ENCODE assay signal across 26 mouse cellular contexts in genomic region chr1:83006218-83007179, GRCm38 (mm10). TPM values are rescaled to one million over a fixed set of nuclear protein-coding genes. Genes with fewer than 3 reads are reported as not detected.
DNase-seq lines count a peak whose midpoint lies in the region; ATAC-seq and TF ChIP-seq lines count a peak whose summit lies in the region.
"Had no signal": no experiment of that assay in that cellular context is flagged by ENCODE, and none has a peak within 500 bp of the region (broad histone marks: within the 10 kb centered on the region; RNA-seq: fewer than 3 reads in every experiment).

No protein-coding gene starts in this region.

- H3K79me2 ChIP-seq in CH12.LX (replicated peaks; ENCODE audit: control insufficient read depth, extremely low read depth, insufficient read depth, poor library complexity, severe bottlenecking), result no peaks in the 10 kb centered on the region

- H3K4me1 ChIP-seq in heart, embryonic 12.5 days (replicated peaks), result peaks cover 20% of the 10 kb centered on the region
- H3K4me1 ChIP-seq in CH12.LX (ENCODE audit: control insufficient read depth in 1 of 2, insufficient read depth in 2 of 2), result peaks cover 11 to 38% of the 10 kb centered on the region in 2 experiments
- H3K4me1 ChIP-seq in lung, adult 2 months (ENCODE audit: control insufficient read depth, insufficient read depth, low read length), result no peaks in the 10 kb centered on the region
- H3K4me1 ChIP-seq in stomach, postnatal 0 days (replicated peaks; ENCODE audit: control insufficient read depth, insufficient read depth), result no peaks in the 10 kb centered on the region
- H3K4me1 ChIP-seq: forebrain, embryonic 15.5 days; hindbrain, embryonic 12.5 days; stomach, embryonic 15.5 days had no signal

- H3K27me3 ChIP-seq in heart, embryonic 12.5 days (replicated peaks), result no peaks in the 10 kb centered on the region
- H3K27me3 ChIP-seq in CH12.LX (replicated peaks), result no peaks in the 10 kb centered on the region
- H3K27me3 ChIP-seq in stomach, postnatal 0 days (ENCODE audit: control insufficient read depth, insufficient read depth, low read length), result no peaks in the 10 kb centered on the region
- H3K27me3 ChIP-seq: forebrain, embryonic 15.5 days; hindbrain, embryonic 12.5 days; stomach, embryonic 15.5 days had no signal

- H3K9ac ChIP-seq in heart, embryonic 12.5 days, result no peak overlapping the region
- no peak overlapping the region for H3K9ac ChIP-seq in CH12.LX (ENCODE audit: insufficient read depth, low read depth)
- H3K9ac ChIP-seq in stomach, postnatal 0 days (ENCODE audit: low read length), result no peak overlapping the region
- H3K9ac ChIP-seq: forebrain, embryonic 15.5 days; hindbrain, embryonic 12.5 days; liver, postnatal 0 days; stomach, embryonic 15.5 days had no signal

- no peaks in the 10 kb centered on the region for H3K36me3 ChIP-seq in heart, embryonic 12.5 days
- no peaks in the 10 kb centered on the region for H3K36me3 ChIP-seq in CH12.LX (replicated peaks in 1 of 2; ENCODE audit: control insufficient read depth in 1 of 2, insufficient read depth in 1 of 2, low read length in 1 of 2)
- H3K36me3 ChIP-seq in stomach, postnatal 0 days (ENCODE audit: control insufficient read depth, insufficient read depth, low read length), result no peaks in the 10 kb centered on the region
- H3K36me3 ChIP-seq: forebrain, embryonic 15.5 days; hindbrain, embryonic 12.5 days; stomach, embryonic 15.5 days had no signal

- TF ChIP-seq RAD21 in CH12.LX (IDR thresholded peaks at IDR 0.05; ENCODE audit: low read depth, low read length), result no peak; the same call in 1 of the 2 replicates

- ATAC-seq in heart, embryonic 12.5 days (ENCODE audit: insufficient number of reproducible peaks, low FRiP score), result no peak
- ATAC-seq in stomach, postnatal 0 days (ENCODE audit: low FRiP score, low TSS enrichment), result no peak
- ATAC-seq: intestine, postnatal 0 days; liver, postnatal 0 days; midbrain, embryonic 16.5 days had no signal

- no peak for TF ChIP-seq CTCF in CH12.LX (conservative IDR thresholded peaks at IDR 0.05 in 1 of 2, IDR thresholded peaks at IDR 0.05 in 1 of 2; ENCODE audit: low read depth in 2 of 2, low read length in 2 of 2)
- TF ChIP-seq CTCF in lung, adult 2 months (IDR thresholded peaks at IDR 0.05; ENCODE audit: insufficient read depth, low read length), result no peak
- no peak for TF ChIP-seq CTCF in stomach, postnatal 0 days (IDR thresholded peaks at IDR 0.05; ENCODE audit: low read depth)

- H3K9me3 ChIP-seq in heart, embryonic 12.5 days (replicated peaks), result no peaks in the 10 kb centered on the region
- H3K9me3 ChIP-seq in CH12.LX (replicated peaks; ENCODE audit: low read length), result peaks cover 6% of the 10 kb centered on the region
- no peaks in the 10 kb centered on the region for H3K9me3 ChIP-seq in stomach, postnatal 0 days (ENCODE audit: control insufficient read depth, low read length)
- H3K9me3 ChIP-seq: forebrain, embryonic 15.5 days; hindbrain, embryonic 12.5 days; stomach, embryonic 15.5 days had no signal

- in situ Hi-C loops in CH12.LX (cut with MboI; ENCODE audit: low pct_ligation_motif_present, low pct_unique_long_range_greater_than_20kb, low sequenced_read_pairs), result no loop called here

- TF ChIP-seq POLR2A in CH12.LX (IDR thresholded peaks at IDR 0.05; ENCODE audit: low read depth, low read length), result no peak
- no peak for TF ChIP-seq POLR2A in lung, adult 2 months (IDR thresholded peaks at IDR 0.05; ENCODE audit: borderline replicate concordance, extremely low read depth, low read depth, low read length)

- H3K4me3 ChIP-seq in heart, embryonic 12.5 days, result no peak overlapping the region
- peak overlapping the region in 1 of 3 experiments; percentile 8 for H3K4me3 ChIP-seq in CH12.LX (replicated peaks in 1 of 3; ENCODE audit: low read depth in 2 of 3, low read length in 2 of 3, poor library complexity in 1 of 3)
- no peak overlapping the region for H3K4me3 ChIP-seq in lung, adult 2 months (replicated peaks; ENCODE audit: extremely low read depth, low read depth, low read length)
- no peak overlapping the region for H3K4me3 ChIP-seq in stomach, postnatal 0 days (ENCODE audit: low read depth, low read length)
- H3K4me3 ChIP-seq: forebrain, embryonic 15.5 days; hindbrain, embryonic 12.5 days; stomach, embryonic 15.5 days had no signal

- WGBS in heart, embryonic 12.5 days, result 53% methylated on average over 8 of the region's 8 CpGs
- WGBS in lung, adult 2 months, result 60% methylated on average over 8 of the region's 8 CpGs
- WGBS in stomach, postnatal 0 days, result 57% methylated on average over 8 of the region's 8 CpGs

- TF ChIP-seq EP300 in CH12.LX (IDR thresholded peaks at IDR 0.05; ENCODE audit: low read length), result peak; percentile 97
- TF ChIP-seq EP300 in stomach, postnatal 0 days (optimal IDR thresholded peaks at IDR 0.05), result no peak

- H3K27ac ChIP-seq in heart, embryonic 12.5 days (ENCODE audit: poor library complexity, severe bottlenecking), result no peak overlapping the region
- H3K27ac ChIP-seq in CH12.LX (ENCODE audit: insufficient read depth, low read depth), result no peak overlapping the region
- no peak overlapping the region for H3K27ac ChIP-seq in stomach, postnatal 0 days (replicated peaks)
- H3K27ac ChIP-seq: forebrain, embryonic 15.5 days; hindbrain, embryonic 12.5 days; kidney, postnatal 0 days; stomach, embryonic 15.5 days had no signal

- no peak for DNase-seq in heart, adult 18-20 months
- DNase-seq in 3T3-L1 (ENCODE audit: low read depth, low spot score) (peak; percentile 18), CH12.LX (ENCODE audit: extremely low read depth) (peak; percentile 84)
- peak; percentile 16 for DNase-seq in lung, adult 2 months
- DNase-seq in stomach, postnatal 0 days (ENCODE audit: low spot score), result no peak
- no peak for DNase-seq in spleen, postnatal 36 days (ENCODE audit: low spot score in 2 of 2)
- DNase-seq: adrenal gland, postnatal 14 days; B cell, adult 2 months; cerebellum, adult 18-20 months; cerebellum, postnatal 36 days; layer of hippocampus, postnatal 36 days; liver; liver, postnatal 0 days; right cerebral cortex, adult 18-20 months had no signal

- dilution Hi-C loops in CH12.LX (cut with MboI; ENCODE audit: extremely low pct_ligation_motif_present, extremely low pct_unique_long_range_greater_than_20kb, low sequenced_read_pairs), result no loop called here

- H3K4me2 ChIP-seq in heart, embryonic 12.5 days, result 0 out of 2 replicates have a peak overlapping the region, but pooled peaks have one; percentile 0
- H3K4me2 ChIP-seq in CH12.LX (ENCODE audit: insufficient read depth, low read depth, poor library complexity, severe bottlenecking), result peak overlapping the region; percentile 2; the same call in 1 of the 2 replicates
- H3K4me2 ChIP-seq in stomach, postnatal 0 days (replicated peaks; ENCODE audit: low read depth), result no peak overlapping the region
- H3K4me2 ChIP-seq: forebrain, embryonic 15.5 days; hindbrain, embryonic 12.5 days; stomach, embryonic 15.5 days had no signal

TF ChIP-seq in CH12.LX, 34 proteins besides CTCF, POLR2A, EP300 and RAD21 (continues in another document):
- no peak for TF ChIP-seq ZKSCAN1 (IDR thresholded peaks at IDR 0.05; ENCODE audit: borderline replicate concordance, low read depth, low read length)
- peak; percentile 39; the same call in 1 of the 2 replicates for TF ChIP-seq ELF1 (IDR thresholded peaks at IDR 0.05; ENCODE audit: low read depth, low read length)
- TF ChIP-seq TBP (conservative IDR thresholded peaks at IDR 0.05; ENCODE audit: low read depth, low read length), result no peak
- TF ChIP-seq MAZ (IDR thresholded peaks at IDR 0.05; ENCODE audit: low read depth, low read length), result peak; percentile 76
- no peak for TF ChIP-seq UBTF (IDR thresholded peaks at IDR 0.05; ENCODE audit: low read depth, low read length)
- peak; percentile 84 for TF ChIP-seq BHLHE40 (IDR thresholded peaks at IDR 0.05; ENCODE audit: low read depth, low read length)

RNA-seq across cellular contexts. Expression of gene Gm47959, which starts 6.2 kb away (rescaled TPM):
- polyA plus RNA-seq in heart, embryonic 12.5 days (2016; fragmentation: Nextera tagmentation; extraction: Ambion mirVana), result not detected in 2 replicates
- total RNA-seq in heart, adult 18-20 months (2021), result not detected
- total RNA-seq in CH12.LX (2012; rRNA removed), result not detected in 2 replicates
- not detected in 2 replicates for total RNA-seq in CH12.LX (2014; rRNA removed)
- not detected in 2 replicates for polyA plus RNA-seq in CH12.LX (2012; ENCODE audit: insufficient read length, low read depth)
- polyA plus RNA-seq in lung, adult 2 months (2012; rRNA removed), result not detected in 2 replicates
- polyA plus RNA-seq in stomach, postnatal 0 days (2015; fragmentation: Nextera tagmentation; extraction: Ambion mirVana), result not detected in 2 replicates
- total RNA-seq: adrenal gland, postnatal 14 days; granulocyte monocyte progenitor cell, adult 5-6 weeks; layer of hippocampus, adult 18-20 months; layer of hippocampus, postnatal 36 days; left cerebral cortex, postnatal 36 days; megakaryocyte-erythroid progenitor cell, adult 5-6 weeks; MEL had no signal
- polyA plus RNA-seq: forebrain, embryonic 15.5 days; hindbrain, embryonic 12.5 days; intestine, postnatal 0 days; kidney, postnatal 0 days; liver, postnatal 0 days; midbrain, embryonic 16.5 days; stomach, embryonic 15.5 days had no signal

RNA-seq across cellular contexts. Expression of gene Slc19a3, which starts 31.7 kb away (rescaled TPM):
- polyA plus RNA-seq in heart, embryonic 12.5 days (2016; fragmentation: Nextera tagmentation; extraction: Ambion mirVana), result 2.3 and 2.7 TPM in 2 replicates
- under 1 TPM; 0.51 to 0.55 TPM for total RNA-seq in heart, adult 18-20 months (2021)
- total RNA-seq in CH12.LX (2012; rRNA removed) (1.5 and 3.1 TPM in 2 replicates), CH12.LX (2014; rRNA removed) (0.84 and 1.3 TPM in 2 replicates)
- 0.46 and 0.59 TPM in 2 replicates for polyA plus RNA-seq in CH12.LX (2012; ENCODE audit: insufficient read length, low read depth)
- polyA plus RNA-seq in lung, adult 2 months (2012; rRNA removed), result 3.5 and 4.5 TPM in 2 replicates
- 0.34 and 0.45 TPM in 2 replicates for polyA plus RNA-seq in stomach, postnatal 0 days (2015; fragmentation: Nextera tagmentation; extraction: Ambion mirVana)
- total RNA-seq: adrenal gland, postnatal 14 days; granulocyte monocyte progenitor cell, adult 5-6 weeks; megakaryocyte-erythroid progenitor cell, adult 5-6 weeks; MEL had no signal
- polyA plus RNA-seq: liver, postnatal 0 days had no signal

RNA-seq across cellular contexts. Expression of gene Krtap28-10, which starts 35.8 kb away (rescaled TPM):
- polyA plus RNA-seq in heart, embryonic 12.5 days (2016; fragmentation: Nextera tagmentation; extraction: Ambion mirVana), result not detected in 2 replicates
- total RNA-seq in heart, adult 18-20 months (2021), result not detected
- not detected in 2 replicates for total RNA-seq in CH12.LX (2012; rRNA removed)
- not detected in 2 replicates for total RNA-seq in CH12.LX (2014; rRNA removed)
- polyA plus RNA-seq in CH12.LX (2012; ENCODE audit: insufficient read length, low read depth), result not detected in 2 replicates
- polyA plus RNA-seq in lung, adult 2 months (2012; rRNA removed), result not detected in 2 replicates
- polyA plus RNA-seq in stomach, postnatal 0 days (2015; fragmentation: Nextera tagmentation; extraction: Ambion mirVana), result not detected in 2 replicates
- total RNA-seq: adrenal gland, postnatal 14 days; granulocyte monocyte progenitor cell, adult 5-6 weeks; layer of hippocampus, adult 18-20 months; layer of hippocampus, postnatal 36 days; left cerebral cortex, postnatal 36 days; megakaryocyte-erythroid progenitor cell, adult 5-6 weeks; MEL had no signal
- polyA plus RNA-seq: forebrain, embryonic 15.5 days; hindbrain, embryonic 12.5 days; intestine, postnatal 0 days; kidney, postnatal 0 days; liver, postnatal 0 days; midbrain, embryonic 16.5 days; stomach, embryonic 15.5 days had no signal

RNA-seq across cellular contexts. Expression of gene Gm47969, which starts 38.2 kb away (rescaled TPM):
- not detected in 2 replicates for polyA plus RNA-seq in heart, embryonic 12.5 days (2016; fragmentation: Nextera tagmentation; extraction: Ambion mirVana)
- total RNA-seq in heart, adult 18-20 months (2021), result not detected
- total RNA-seq in CH12.LX (2012; rRNA removed) (not detected in 2 replicates), CH12.LX (2014; rRNA removed) (not detected in 2 replicates)
- not detected in 2 replicates for polyA plus RNA-seq in CH12.LX (2012; ENCODE audit: insufficient read length, low read depth)
- polyA plus RNA-seq in lung, adult 2 months (2012; rRNA removed), result 0.57 and 0.66 TPM in 2 replicates
- not detected in 2 replicates for polyA plus RNA-seq in stomach, postnatal 0 days (2015; fragmentation: Nextera tagmentation; extraction: Ambion mirVana)
- total RNA-seq: adrenal gland, postnatal 14 days; granulocyte monocyte progenitor cell, adult 5-6 weeks; layer of hippocampus, adult 18-20 months; layer of hippocampus, postnatal 36 days; left cerebral cortex, postnatal 36 days; megakaryocyte-erythroid progenitor cell, adult 5-6 weeks; MEL had no signal
- polyA plus RNA-seq: forebrain, embryonic 15.5 days; hindbrain, embryonic 12.5 days; intestine, postnatal 0 days; kidney, postnatal 0 days; liver, postnatal 0 days; midbrain, embryonic 16.5 days; stomach, embryonic 15.5 days had no signal

RNA-seq across cellular contexts. Expression of gene Gm47955, which starts 46.4 kb away (rescaled TPM):
- polyA plus RNA-seq in heart, embryonic 12.5 days (2016; fragmentation: Nextera tagmentation; extraction: Ambion mirVana), result not detected in 2 replicates
- total RNA-seq in heart, adult 18-20 months (2021), result not detected
- total RNA-seq in CH12.LX (2012; rRNA removed), result not detected in 2 replicates
- not detected in 2 replicates for total RNA-seq in CH12.LX (2014; rRNA removed)
- not detected in 2 replicates for polyA plus RNA-seq in CH12.LX (2012; ENCODE audit: insufficient read length, low read depth)
- polyA plus RNA-seq in lung, adult 2 months (2012; rRNA removed), result not detected in 2 replicates
- not detected in 2 replicates for polyA plus RNA-seq in stomach, postnatal 0 days (2015; fragmentation: Nextera tagmentation; extraction: Ambion mirVana)
- total RNA-seq: adrenal gland, postnatal 14 days; granulocyte monocyte progenitor cell, adult 5-6 weeks; layer of hippocampus, adult 18-20 months; layer of hippocampus, postnatal 36 days; left cerebral cortex, postnatal 36 days; megakaryocyte-erythroid progenitor cell, adult 5-6 weeks; MEL had no signal
- polyA plus RNA-seq: forebrain, embryonic 15.5 days; hindbrain, embryonic 12.5 days; intestine, postnatal 0 days; kidney, postnatal 0 days; liver, postnatal 0 days; midbrain, embryonic 16.5 days; stomach, embryonic 15.5 days had no signal

Comparison
In these comparisons a context has a peak if more than half of its experiments do, and no peak if none do; other contexts are left out.
1. DNase-seq: peak in 3T3-L1 (single experiment), CH12.LX (single experiment) and lung, adult 2 months (single experiment); none in heart, adult 18-20 months (0 of 2), stomach, postnatal 0 days (single experiment) and spleen, postnatal 36 days (0 of 2).